Mouse (Mus musculus) liver, embryonic 11.5 days (tissue): ENCODE data around the gene Coro1c. TPM values are rescaled to one million over a fixed set of nuclear protein-coding genes. Genes with fewer than 3 reads are reported as not detected.
A peak's percentile ranks its signal among the peaks of the same experiment; 100 is the strongest.

ENCODE experiments used
- ATAC-seq: fragments of 200-750 bp; cut with Nextera tagmentation; replicated peaks from 2 replicates; pipeline ENCODE4 v1.8.0; 2017; ENCODE audit warnings: moderate number of reproducible peaks, mild to moderate bottlenecking, moderate TSS enrichment, moderate library complexity; ENCODE audit not compliant: low FRiP score
- DNase-seq: peaks from one replicate; pipeline ENCODE4 v3.0.0-alpha.2; 2017; ENCODE audit warnings: low spot score
- H3K27ac ChIP-seq: fragments of 300-500 bp; sonication (generic); 2 replicates; pipeline ENCODE4 v1.5.1; 2014; ENCODE audit warnings: mild to moderate bottlenecking, low read depth, low read length, control low read depth
- H3K27me3 ChIP-seq: fragments of 300-500 bp; sonication (generic); replicated peaks from 2 replicates; pipeline ENCODE4 v1.6.1; 2014; ENCODE audit warnings: low read length, mixed read lengths; ENCODE audit not compliant: control insufficient read depth, insufficient read depth
- H3K36me3 ChIP-seq: fragments of 300-500 bp; sonication (generic); 2 replicates; pipeline ENCODE4 v1.6.1; 2014; ENCODE audit warnings: mild to moderate bottlenecking, low read length, moderate library complexity, mixed read lengths; ENCODE audit not compliant: control insufficient read depth, insufficient read depth
- H3K4me1 ChIP-seq: fragments of 300-500 bp; sonication (generic); replicated peaks from 2 replicates; pipeline ENCODE4 v1.6.1; 2014; ENCODE audit warnings: low read length, mixed read lengths; ENCODE audit not compliant: control insufficient read depth, insufficient read depth
- H3K4me2 ChIP-seq: fragments of 300-500 bp; sonication (generic); 2 replicates; pipeline ENCODE4 v1.6.1; 2014; ENCODE audit warnings: mild to moderate bottlenecking, control low read depth, moderate library complexity
- H3K4me3 ChIP-seq: fragments of 300-500 bp; sonication (generic); 2 replicates; pipeline ENCODE4 v1.5.1; 2014; ENCODE audit warnings: low read depth, low read length, control low read depth
- H3K9ac ChIP-seq: fragments of 300-500 bp; sonication (generic); 2 replicates; pipeline ENCODE4 v1.6.1; 2014; ENCODE audit warnings: low read depth, low read length, control low read depth
- H3K9me3 ChIP-seq: fragments of 300-500 bp; sonication (generic); 2 replicates; pipeline ENCODE4 v1.6.1; 2016; ENCODE audit warnings: low read length, inconsistent platforms, mixed read lengths; ENCODE audit not compliant: control insufficient read depth
- WGBS: fragments of 180-500 bp; shearing (Covaris S2); extraction: QIAGEN DNeasy Blood & Tissue Kit; methylation state at CpG from one replicate; pipeline ENCODE4 v1.1.7; 2014; 5-methylcytosine and 5-hydroxymethylcytosine counted together
- polyA plus RNA-seq: library from polyadenylated mRNA; unstranded; fragments of >200 nt; fragmentation: Nextera tagmentation; extraction: Ambion mirVana; gene quantifications from 2 replicates; pipeline ENCODE4 v1.2.1, GENCODE M21; 2014

Coro1c gene
- polyA plus RNA-seq, 1 experiment from 2014 or later: 122 TPM

DNA sequence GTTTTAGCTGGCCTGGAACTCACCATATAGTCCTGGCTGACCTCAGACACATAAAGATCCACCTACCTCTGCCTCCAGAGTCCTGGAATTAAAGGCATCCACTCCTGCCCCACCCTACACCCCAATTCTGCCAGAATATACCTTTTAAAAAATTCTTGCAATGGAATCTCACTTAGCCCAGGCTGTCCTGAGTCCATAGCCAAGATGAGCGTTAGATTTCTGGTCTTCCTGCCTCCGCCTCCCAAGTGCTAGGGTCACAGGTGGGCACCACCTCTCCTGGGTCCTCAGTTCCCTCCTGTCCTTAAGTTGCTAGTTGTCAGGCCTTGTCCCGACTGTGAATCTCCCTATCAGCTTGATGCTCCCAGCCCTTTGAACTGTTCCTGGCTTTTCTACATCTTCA is 23.8 kb upstream of the Coro1c start:
- Histone ChIP-seq H3K9me3 (peaks cover 4% of the 10 kb centered on the region; the same call in 1 of the 2 replicates), H3K4me2 (no peak overlapping the region), H3K4me1 (peaks cover 24% of the 10 kb centered on the region), H3K27ac (no peak overlapping the region), H3K36me3 (no peaks in the 10 kb centered on the region), H3K9ac (no peak overlapping the region), H3K27me3 (no peaks in the 10 kb centered on the region), H3K4me3 (no peak overlapping the region)
- 75% methylated on average over 3 of the region's 3 CpGs for WGBS
- DNase-seq (no peak), ATAC-seq (no peak)

DNA sequence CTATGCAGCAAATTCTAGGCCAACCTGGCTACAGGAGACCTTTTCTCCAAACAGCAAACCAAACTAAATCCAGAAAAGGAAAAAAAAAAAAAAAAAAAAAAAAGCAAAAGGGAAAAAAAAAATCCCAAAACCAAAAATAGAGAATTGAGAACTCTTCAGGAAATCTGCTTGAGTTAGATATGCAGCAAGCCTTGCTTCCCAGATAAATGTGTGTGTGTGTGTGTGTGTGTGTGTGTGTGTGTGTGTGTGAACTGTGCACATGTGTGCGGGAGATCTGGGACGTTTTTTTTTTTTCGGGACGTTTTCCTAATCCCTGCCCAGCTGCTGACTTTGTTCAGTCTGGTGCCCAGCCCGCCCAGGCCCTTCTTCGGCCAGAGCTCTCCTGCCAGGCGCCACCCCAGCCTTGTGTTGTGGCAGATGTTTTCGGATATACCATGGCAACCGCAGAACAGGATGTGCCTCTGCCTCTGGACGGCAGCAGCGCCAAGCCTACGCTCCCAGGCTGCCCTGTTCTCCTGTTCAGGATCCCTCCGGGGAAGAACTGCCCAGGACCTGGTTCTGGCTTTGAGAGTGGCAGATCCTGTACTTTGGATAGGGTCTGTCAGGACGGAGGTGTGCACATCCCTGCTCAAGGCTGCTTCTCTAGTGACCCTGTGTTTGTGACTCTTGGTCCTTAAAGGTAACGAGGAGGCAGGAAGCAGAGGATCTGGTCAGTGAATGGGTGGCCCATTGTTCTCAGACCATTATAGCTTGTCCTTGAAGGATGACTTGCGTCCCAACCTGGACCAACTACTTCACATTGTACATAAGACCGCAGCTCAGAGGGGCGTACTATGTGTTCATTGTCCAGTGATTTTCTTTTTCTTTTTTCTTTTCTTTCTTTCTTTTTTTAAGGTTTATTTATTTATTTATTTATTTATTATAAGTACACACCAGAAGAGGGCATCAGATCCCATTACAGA is 22.4 kb upstream of the Coro1c start:
- Histone ChIP-seq H3K27me3 (no peaks in the 10 kb centered on the region), H3K27ac (peak overlapping the region; percentile 8; the same call in 1 of the 2 replicates), H3K4me2 (peak overlapping the region; percentile 32), H3K4me1 (peaks cover 23% of the 10 kb centered on the region), H3K9me3 (peaks cover 4% of the 10 kb centered on the region; the same call in 1 of the 2 replicates), H3K36me3 (no peaks in the 10 kb centered on the region), H3K9ac (no peak overlapping the region), H3K4me3 (no peak overlapping the region)
- DNase-seq (no peak), ATAC-seq (0 out of 2 replicates have a peak, but pooled peaks have one; percentile 33)
- WGBS: 34% methylated on average over 18 of the region's 18 CpGs

GRCm38 (mm10) chr5:113929950-113930647 is 21.5 kb upstream of the Coro1c start:
- peaks cover 4% of the 10 kb centered on the region; the same call in 1 of the 2 replicates for H3K9me3 ChIP-seq
- no peaks in the 10 kb centered on the region for H3K36me3 ChIP-seq
- H3K27ac ChIP-seq: 0 out of 2 replicates have a peak overlapping the region, but pooled peaks have one; percentile 38
- no peak for ATAC-seq
- H3K9ac ChIP-seq: no peak overlapping the region
- WGBS: 48% methylated on average over 10 of the region's 10 CpGs
- no peak for DNase-seq
- H3K4me1 ChIP-seq: peaks cover 29% of the 10 kb centered on the region
- H3K4me3 ChIP-seq: no peak overlapping the region
- no peaks in the 10 kb centered on the region for H3K27me3 ChIP-seq
- H3K4me2 ChIP-seq: peak overlapping the region; percentile 25

- no peak overlapping the region for H3K4me3 ChIP-seq
- peak overlapping the region; percentile 25; the same call in 1 of the 2 replicates for H3K4me2 ChIP-seq
- H3K36me3 ChIP-seq: no peaks in the 10 kb centered on the region
- no peak for DNase-seq
- 57% methylated on average over 10 of the region's 10 CpGs for WGBS
- no peak overlapping the region for H3K27ac ChIP-seq
- H3K27me3 ChIP-seq: no peaks in the 10 kb centered on the region
- peaks cover 4% of the 10 kb centered on the region; the same call in 1 of the 2 replicates for H3K9me3 ChIP-seq
- ATAC-seq: no peak
- H3K4me1 ChIP-seq: peaks cover 28% of the 10 kb centered on the region
- H3K9ac ChIP-seq: no peak overlapping the region
Measured at GRCm38 (mm10) chr5:113929526-113929925, 21.0 kb upstream of the Coro1c start.

- no peaks in the 10 kb centered on the region for H3K36me3 ChIP-seq
- H3K27me3 ChIP-seq: no peaks in the 10 kb centered on the region
- no peak overlapping the region for H3K4me3 ChIP-seq
- WGBS: 46% methylated on average over 4 of the region's 4 CpGs
- H3K9ac ChIP-seq: no peak overlapping the region
- H3K27ac ChIP-seq: no peak overlapping the region
- DNase-seq (no peak), ATAC-seq (peak; percentile 65)
- peaks cover 13% of the 10 kb centered on the region for H3K4me1 ChIP-seq
- peaks cover 4% of the 10 kb centered on the region; the same call in 1 of the 2 replicates for H3K9me3 ChIP-seq
- H3K4me2 ChIP-seq: no peak overlapping the region
Measured at GRCm38 (mm10) chr5:113924608-113925007, 16.1 kb upstream of the Coro1c start.

GRCm38 (mm10) chr5:113921310-113922166 is 13.0 kb upstream of the Coro1c start:
- WGBS: 51% methylated on average over 6 of the region's 6 CpGs
- H3K4me3 ChIP-seq: no peak overlapping the region
- peak overlapping the region; percentile 30; the same call in 1 of the 2 replicates for H3K27ac ChIP-seq
- no peaks in the 10 kb centered on the region for H3K27me3 ChIP-seq
- no peak for DNase-seq
- H3K4me2 ChIP-seq: no peak overlapping the region
- no peak overlapping the region for H3K9ac ChIP-seq
- H3K9me3 ChIP-seq: no peaks in the 10 kb centered on the region
- no peaks in the 10 kb centered on the region for H3K36me3 ChIP-seq
- H3K4me1 ChIP-seq: peaks cover 21% of the 10 kb centered on the region
- ATAC-seq: no peak

DNA sequence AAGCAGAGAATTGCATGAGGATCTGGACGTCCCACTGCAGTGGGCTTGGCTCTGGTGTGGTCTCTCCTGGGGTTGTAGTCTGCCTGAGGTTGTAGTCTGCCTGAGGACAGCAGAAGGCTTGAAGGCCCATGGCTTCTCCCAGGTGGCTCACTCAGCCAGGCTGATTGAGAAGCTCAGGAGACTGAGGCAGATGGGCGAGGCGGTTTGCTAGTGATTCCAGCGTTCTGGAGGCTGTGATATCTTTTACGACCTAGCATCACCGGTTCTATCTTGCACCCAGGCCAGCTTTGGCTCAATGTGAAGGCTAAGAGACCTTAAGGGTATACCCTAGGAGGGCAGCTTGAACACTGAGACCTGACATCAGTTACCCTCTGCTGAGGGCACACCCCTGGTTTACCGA is 10.5 kb upstream of the Coro1c start:
- WGBS: 58% methylated on average over 7 of the region's 7 CpGs
- Histone ChIP-seq H3K4me2 (no peak overlapping the region), H3K27me3 (no peaks in the 10 kb centered on the region), H3K36me3 (no peaks in the 10 kb centered on the region), H3K9ac (peak overlapping the region; percentile 36; the same call in 1 of the 2 replicates), H3K4me1 (peaks cover 14% of the 10 kb centered on the region), H3K4me3 (no peak overlapping the region), H3K27ac (no peak overlapping the region), H3K9me3 (no peaks in the 10 kb centered on the region)
- DNase-seq: no peak
- no peak for ATAC-seq

DNA sequence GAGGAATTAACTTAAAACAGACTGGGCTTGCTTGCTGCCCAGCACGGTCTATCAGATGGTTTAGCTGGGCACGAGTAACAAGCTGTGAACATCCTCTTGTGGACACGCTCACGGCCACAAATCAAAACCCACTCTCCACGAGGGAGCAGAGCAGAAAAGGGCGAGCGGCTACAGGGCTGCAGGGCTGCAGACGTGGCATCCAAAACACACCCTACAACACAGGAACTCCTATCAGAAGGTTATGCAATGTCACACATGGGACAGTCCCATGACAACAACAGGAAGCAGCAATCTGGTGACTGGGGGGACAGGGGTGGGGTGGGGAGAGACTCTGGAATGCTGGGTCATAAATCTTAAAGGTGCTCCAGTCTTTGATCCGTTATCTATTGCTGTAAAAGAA is 10.1 kb upstream of the Coro1c start:
- Histone ChIP-seq H3K27ac (no peak overlapping the region), H3K4me2 (no peak overlapping the region), H3K27me3 (no peaks in the 10 kb centered on the region), H3K4me1 (peaks cover 14% of the 10 kb centered on the region), H3K36me3 (no peaks in the 10 kb centered on the region), H3K9ac (peak overlapping the region; percentile 36; the same call in 1 of the 2 replicates), H3K4me3 (no peak overlapping the region), H3K9me3 (no peaks in the 10 kb centered on the region)
- 0 out of 2 replicates have a peak, but pooled peaks have one; percentile 39 for ATAC-seq
- no peak for DNase-seq
- WGBS: 41% methylated on average over 9 of the region's 9 CpGs
